Mouse (Mus musculus) brain, embryonic 14.5 days (tissue): ENCODE results near the gene Rnf157.

Experiments
- CTCF ChIP-seq: fragments of 200-500 bp; IDR thresholded peaks from 2 replicates; pipeline ENCODE4 v1.5.1; 2012; ENCODE audit warnings: inconsistent platforms, mild to moderate bottlenecking, moderate library complexity, borderline replicate concordance; ENCODE audit not compliant: insufficient read depth, insufficient read length; ENCODE audit errors: extremely low read depth
- POLR2A ChIP-seq: fragments of 200-500 bp; IDR thresholded peaks from 2 replicates; pipeline ENCODE4 v1.6.1; 2012; ENCODE audit warnings: mild to moderate bottlenecking, inconsistent platforms, borderline replicate concordance; ENCODE audit not compliant: poor library complexity, insufficient read depth, insufficient read length, severe bottlenecking; ENCODE audit errors: extremely low read depth

DNA sequence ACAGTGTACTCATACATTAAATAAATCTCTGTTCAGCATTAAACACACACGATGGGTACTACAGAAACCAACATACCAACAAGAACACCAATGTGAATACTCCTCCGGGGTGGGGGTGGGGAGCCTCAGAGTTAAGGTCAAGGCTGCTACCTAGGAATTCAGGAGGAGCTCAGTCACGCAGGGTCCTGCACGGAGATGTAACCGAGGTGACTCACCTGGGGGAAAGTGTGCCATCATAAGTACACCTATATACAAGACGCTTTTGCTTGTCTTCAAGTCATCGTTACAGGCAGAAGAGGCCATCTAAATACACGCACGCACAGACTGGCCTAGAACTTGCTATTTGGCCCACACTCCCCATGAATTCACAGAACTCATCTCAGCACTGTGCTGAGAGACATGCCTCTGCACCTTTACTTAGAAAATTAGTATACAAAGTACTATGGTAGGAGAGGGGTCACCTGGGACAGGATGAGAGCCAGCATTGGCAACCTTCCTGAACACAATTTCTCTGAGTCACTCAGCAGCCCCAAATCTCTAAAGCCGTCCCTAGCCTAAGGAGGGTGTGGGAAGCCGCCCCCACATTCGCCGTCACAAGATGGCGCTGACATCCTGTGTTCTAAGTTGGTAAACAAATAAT is 23.9 kb downstream of the Rnf157 start:
- TF ChIP-seq CTCF, result no peak
- no peak for TF ChIP-seq POLR2A
